18 mouse cellular contexts compared by ENCODE assay signal in genomic region chr12:110667466-110668077, GRCm38 (mm10). TPM values are rescaled to one million over a fixed set of nuclear protein-coding genes. Genes with fewer than 3 reads are reported as not detected.
DNase-seq lines count a peak whose midpoint lies in the region; ATAC-seq and TF ChIP-seq lines count a peak whose summit lies in the region.
"Had no signal": no experiment of that assay in that cellular context is flagged by ENCODE, and none has a peak within 500 bp of the region (broad histone marks: within the 10 kb centered on the region; RNA-seq: fewer than 3 reads in every experiment).

No protein-coding gene starts in this region.

- no peaks in the 10 kb centered on the region for H3K27me3 ChIP-seq in intestine, postnatal 0 days (replicated peaks; ENCODE audit: control insufficient read depth, insufficient read depth, low read length)
- no peaks in the 10 kb centered on the region for H3K27me3 ChIP-seq in intestine, embryonic 15.5 days (replicated peaks)
- H3K27me3 ChIP-seq in stomach, embryonic 16.5 days (ENCODE audit: control insufficient read depth, insufficient read depth, low read length), result no peaks in the 10 kb centered on the region
- H3K27me3 ChIP-seq: forebrain, embryonic 13.5 days had no signal

- intact Hi-C loops in gastrocnemius, adult 2 months (cut with DNase I), result no loop called here
- intact Hi-C loops in left cerebral cortex, adult 2 months (cut with DNase I), result no loop called here

- DNase-seq in gastrocnemius, adult 2 months, result no peak
- no peak for DNase-seq in gastrocnemius, postnatal 4 days (ENCODE audit: low spot score in 2 of 2)
- peak; percentile 14 for DNase-seq in lung, postnatal 36 days
- DNase-seq in lung, adult 2 months, result no peak
- DNase-seq in left cerebral cortex, adult 2 months (ENCODE audit: extremely low spot score in 1 of 2, low spot score in 2 of 2), result no peak
- DNase-seq: cerebellum, adult 2 months; gastrocnemius, postnatal 25 days; liver; midbrain, embryonic 14.5 days; thymus, postnatal 14 days had no signal

- peaks cover 65% of the 10 kb centered on the region for H3K36me3 ChIP-seq in intestine, postnatal 0 days (ENCODE audit: control insufficient read depth, insufficient read depth)
- peaks cover 58% of the 10 kb centered on the region for H3K36me3 ChIP-seq in intestine, embryonic 15.5 days
- H3K36me3 ChIP-seq in stomach, embryonic 16.5 days (ENCODE audit: control insufficient read depth, insufficient read depth, low read length), result peaks cover 34% of the 10 kb centered on the region

- no peak overlapping the region for H3K9ac ChIP-seq in intestine, postnatal 0 days (ENCODE audit: low read depth, low read length)
- H3K9ac ChIP-seq in intestine, embryonic 15.5 days, result no peak overlapping the region
- H3K9ac ChIP-seq in stomach, embryonic 16.5 days (ENCODE audit: low read length), result no peak overlapping the region
- H3K9ac ChIP-seq: forebrain, embryonic 13.5 days; hindbrain, embryonic 14.5 days had no signal

- no peaks in the 10 kb centered on the region for H3K9me3 ChIP-seq in intestine, postnatal 0 days (ENCODE audit: control insufficient read depth)
- no peaks in the 10 kb centered on the region for H3K9me3 ChIP-seq in intestine, embryonic 15.5 days
- H3K9me3 ChIP-seq in stomach, embryonic 16.5 days (replicated peaks; ENCODE audit: control insufficient read depth, low read length), result no peaks in the 10 kb centered on the region
- H3K9me3 ChIP-seq: forebrain, embryonic 13.5 days; G1E had no signal

- no peak overlapping the region for H3K4me3 ChIP-seq in gastrocnemius, adult 2 months
- H3K4me3 ChIP-seq in intestine, postnatal 0 days (ENCODE audit: low read depth, low read length), result no peak overlapping the region
- no peak overlapping the region for H3K4me3 ChIP-seq in intestine, embryonic 15.5 days (replicated peaks)
- H3K4me3 ChIP-seq in lung, adult 2 months (replicated peaks; ENCODE audit: extremely low read depth, low read depth, low read length), result no peak overlapping the region
- H3K4me3 ChIP-seq in stomach, embryonic 16.5 days (replicated peaks; ENCODE audit: low read length), result no peak overlapping the region
- no peak overlapping the region for H3K4me3 ChIP-seq in left cerebral cortex, adult 2 months
- H3K4me3 ChIP-seq: forebrain, embryonic 13.5 days had no signal

- H3K27ac ChIP-seq in gastrocnemius, adult 2 months, result no peak overlapping the region
- no peak overlapping the region for H3K27ac ChIP-seq in intestine, postnatal 0 days (ENCODE audit: low read depth, low read length)
- H3K27ac ChIP-seq in intestine, embryonic 15.5 days, result no peak overlapping the region
- no peak overlapping the region for H3K27ac ChIP-seq in stomach, embryonic 16.5 days (ENCODE audit: low read length)
- no peak overlapping the region for H3K27ac ChIP-seq in left cerebral cortex, adult 2 months
- H3K27ac ChIP-seq: forebrain, embryonic 13.5 days; hindbrain, embryonic 14.5 days; macrophage had no signal

- H3K4me2 ChIP-seq in intestine, postnatal 0 days (replicated peaks; ENCODE audit: low read depth), result no peak overlapping the region
- no peak overlapping the region for H3K4me2 ChIP-seq in intestine, embryonic 15.5 days (replicated peaks)
- no peak overlapping the region for H3K4me2 ChIP-seq in stomach, embryonic 16.5 days (ENCODE audit: low read depth, low read length)
- H3K4me2 ChIP-seq: forebrain, embryonic 13.5 days; hindbrain, embryonic 14.5 days had no signal

- 85% methylated on average over 13 of the region's 13 CpGs for WGBS in intestine, postnatal 0 days
- 86% methylated on average over 13 of the region's 13 CpGs for WGBS in intestine, embryonic 15.5 days
- 69% methylated on average over 13 of the region's 13 CpGs for WGBS in lung, adult 2 months
- WGBS in stomach, embryonic 16.5 days, result 87% methylated on average over 13 of the region's 13 CpGs

- TF ChIP-seq CTCF in gastrocnemius, adult 2 months (IDR thresholded peaks at IDR 0.05), result peak; percentile 16; the same call in 1 of the 2 replicates
- peak; percentile 16; the same call in 1 of the 2 replicates for TF ChIP-seq CTCF in intestine, postnatal 0 days (IDR thresholded peaks at IDR 0.05; ENCODE audit: low read depth)
- no peak for TF ChIP-seq CTCF in lung, adult 2 months (IDR thresholded peaks at IDR 0.05; ENCODE audit: insufficient read depth, low read length)
- TF ChIP-seq CTCF in left cerebral cortex, adult 2 months (IDR thresholded peaks at IDR 0.05), result no peak; the same call in none of the 2 replicates

- ATAC-seq in intestine, postnatal 0 days, result no peak
- no peak for ATAC-seq in intestine, embryonic 15.5 days
- ATAC-seq in stomach, embryonic 16.5 days (ENCODE audit: insufficient read depth, low FRiP score), result peak; percentile 23; the same call in 1 of the 2 replicates
- ATAC-seq: forebrain, embryonic 13.5 days had no signal

- no peaks in the 10 kb centered on the region for H3K4me1 ChIP-seq in intestine, postnatal 0 days (replicated peaks; ENCODE audit: control insufficient read depth, insufficient read depth, low read length)
- H3K4me1 ChIP-seq in intestine, embryonic 15.5 days (replicated peaks), result no peaks in the 10 kb centered on the region
- no peaks in the 10 kb centered on the region for H3K4me1 ChIP-seq in lung, adult 2 months (ENCODE audit: control insufficient read depth, insufficient read depth, low read length)
- no peaks in the 10 kb centered on the region for H3K4me1 ChIP-seq in stomach, embryonic 16.5 days (ENCODE audit: control insufficient read depth, insufficient read depth, low read length)
- H3K4me1 ChIP-seq: forebrain, embryonic 13.5 days had no signal

- no peak for TF ChIP-seq POLR2A in lung, adult 2 months (IDR thresholded peaks at IDR 0.05; ENCODE audit: borderline replicate concordance, extremely low read depth, low read depth, low read length)

RNA-seq across cellular contexts. Expression of gene 1700001K19Rik, which starts 14.8 kb away (rescaled TPM):
- total RNA-seq in gastrocnemius, adult 2 months (2021), result not detected
- total RNA-seq in gastrocnemius, postnatal 4 days (2021), result not detected
- not detected in 2 replicates for polyA plus RNA-seq in intestine, postnatal 0 days (2015; fragmentation: Nextera tagmentation; extraction: Ambion mirVana)
- polyA plus RNA-seq in intestine, embryonic 15.5 days (2015; fragmentation: Nextera tagmentation; extraction: Ambion mirVana), result not detected in 2 replicates
- not detected in 2 replicates for polyA plus RNA-seq in lung, adult 2 months (2012; rRNA removed)
- 0.25 TPM in 1 of 2 replicates, not detected in the other for polyA plus RNA-seq in stomach, embryonic 16.5 days (2015; fragmentation: Nextera tagmentation; extraction: Ambion mirVana)
- total RNA-seq in left cerebral cortex, adult 2 months (2021), result not detected
- total RNA-seq: G1E; gastrocnemius, postnatal 25 days; left cerebral cortex, adult 8-10 months had no signal
- polyA plus RNA-seq: cerebellum, adult 2 months; G1E; macrophage; midbrain, embryonic 14.5 days had no signal

RNA-seq across cellular contexts. Expression of gene Hsp90aa1, which starts 35.0 kb away (rescaled TPM):
- total RNA-seq in gastrocnemius, adult 2 months (2021), result 10 to 100 TPM; 45.5 to 89.1 TPM
- total RNA-seq in gastrocnemius, postnatal 4 days (2021), result 100 to 1,000 TPM; 127 to 147 TPM
- 269 and 296 TPM in 2 replicates for polyA plus RNA-seq in intestine, postnatal 0 days (2015; fragmentation: Nextera tagmentation; extraction: Ambion mirVana)
- polyA plus RNA-seq in intestine, embryonic 15.5 days (2015; fragmentation: Nextera tagmentation; extraction: Ambion mirVana), result 887 and 955 TPM in 2 replicates
- polyA plus RNA-seq in lung, adult 2 months (2012; rRNA removed), result 65.6 and 105 TPM in 2 replicates
- polyA plus RNA-seq in stomach, embryonic 16.5 days (2015; fragmentation: Nextera tagmentation; extraction: Ambion mirVana), result 654 and 733 TPM in 2 replicates
- 1,000 to 10,000 TPM in 1 of 2 experiments, 100 to 1,000 TPM in 1; 993 to 1,084 TPM for total RNA-seq in left cerebral cortex, adult 2 months (2021)

Comparison
In these comparisons a context has a peak if more than half of its experiments do, and no peak if none do; other contexts are left out.
1. CTCF ChIP-seq: peak in gastrocnemius, adult 2 months (single experiment) and intestine, postnatal 0 days (single experiment); none in lung, adult 2 months (single experiment) and left cerebral cortex, adult 2 months (single experiment).